Mouse (Mus musculus) limb, embryonic 12.5 days (tissue): ENCODE results near the gene Dcn. TPM values are rescaled to one million over a fixed set of nuclear protein-coding genes. Genes with fewer than 3 reads are reported as not detected.

ENCODE experiments used
- ATAC-seq: fragments of 200-750 bp; cut with Nextera tagmentation; 2 replicates; pipeline ENCODE4 v1.8.0; 2017; ENCODE audit warnings: low read depth, moderate TSS enrichment; ENCODE audit not compliant: insufficient number of reproducible peaks, insufficient read depth, low FRiP score, low TSS enrichment
- H3K27ac ChIP-seq: fragments of 300-500 bp; sonication (generic); 2 replicates; pipeline ENCODE4 v1.5.1; 2016; ENCODE audit warnings: mild to moderate bottlenecking, moderate library complexity
- H3K27me3 ChIP-seq: fragments of 300-500 bp; sonication (generic); 2 replicates; pipeline ENCODE4 v1.6.1; 2016; ENCODE audit warnings: mild to moderate bottlenecking, moderate library complexity
- H3K36me3 ChIP-seq: fragments of 300-500 bp; sonication (generic); 2 replicates; pipeline ENCODE4 v1.6.1; 2016; ENCODE audit warnings: mild to moderate bottlenecking, moderate library complexity
- H3K4me1 ChIP-seq: fragments of 300-500 bp; sonication (generic); replicated peaks from 2 replicates; pipeline ENCODE4 v1.6.1; 2016
- H3K4me2 ChIP-seq: fragments of 300-500 bp; sonication (generic); 2 replicates; pipeline ENCODE4 v1.6.1; 2016; ENCODE audit warnings: mild to moderate bottlenecking, moderate library complexity
- H3K4me3 ChIP-seq: fragments of 300-500 bp; sonication (generic); replicated peaks from 2 replicates; pipeline ENCODE4 v1.5.1; 2016; ENCODE audit warnings: mild to moderate bottlenecking
- H3K9ac ChIP-seq: fragments of 300-500 bp; sonication (generic); replicated peaks from 2 replicates; pipeline ENCODE4 v1.6.1; 2016; ENCODE audit warnings: mild to moderate bottlenecking, moderate library complexity
- H3K9me3 ChIP-seq: fragments of 300-500 bp; sonication (generic); 2 replicates; pipeline ENCODE4 v1.6.1; 2016; ENCODE audit warnings: mild to moderate bottlenecking, moderate library complexity
- WGBS: fragments of 180-500 bp; shearing (Covaris S2); methylation state at CpG from one replicate; pipeline ENCODE4 v1.1.7; 2016; 5-methylcytosine and 5-hydroxymethylcytosine counted together
- polyA plus RNA-seq: library from polyadenylated mRNA; unstranded; fragments of >200 nt; fragmentation: Nextera tagmentation; extraction: Ambion mirVana; gene quantifications from 2 replicates; pipeline ENCODE4 v1.2.1, GENCODE M21; 2016

Gene Dcn
- polyA plus RNA-seq, 1 experiment from 2014 or later: 51.8 TPM

- Histone ChIP-seq H3K9me3 (no peaks in the 10 kb centered on the region), H3K4me2 (no peak overlapping the region), H3K9ac (no peak overlapping the region), H3K4me3 (no peak overlapping the region), H3K27me3 (no peaks in the 10 kb centered on the region), H3K27ac (no peak overlapping the region), H3K36me3 (no peaks in the 10 kb centered on the region), H3K4me1 (peaks cover 35% of the 10 kb centered on the region)
- no peak for ATAC-seq
- WGBS: 73% methylated on average over 5 of the region's 5 CpGs
Observed at GRCm38 (mm10) chr10:97482150-97482549, 2.7 kb downstream of the Dcn start.

DNA sequence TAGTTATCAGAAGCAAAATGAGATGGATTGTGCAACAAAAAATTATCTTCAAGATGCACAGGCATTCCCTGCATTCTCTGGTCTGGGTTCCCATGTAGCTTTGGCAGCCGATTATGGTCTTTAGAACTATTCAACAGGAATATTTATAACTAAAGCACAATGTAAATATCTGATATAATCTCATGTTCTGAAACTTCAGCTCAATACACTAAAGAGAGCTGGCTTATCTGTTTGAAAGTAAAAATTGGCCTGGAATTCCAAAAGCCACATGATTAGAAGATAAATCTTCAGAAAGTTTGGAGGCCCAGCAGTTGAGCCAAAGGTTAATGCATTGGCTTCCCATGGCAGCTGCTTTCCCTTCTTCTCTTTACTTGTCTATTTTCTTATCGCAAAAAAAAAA is 4.6 kb downstream of the Dcn start:
- Histone ChIP-seq H3K27ac (no peak overlapping the region), H3K36me3 (no peaks in the 10 kb centered on the region), H3K9ac (no peak overlapping the region), H3K4me3 (no peak overlapping the region), H3K27me3 (no peaks in the 10 kb centered on the region), H3K4me1 (peaks cover 19% of the 10 kb centered on the region), H3K4me2 (no peak overlapping the region), H3K9me3 (no peaks in the 10 kb centered on the region)
- 84% methylated on average over 2 of the region's 2 CpGs for WGBS
- no peak for ATAC-seq

DNA sequence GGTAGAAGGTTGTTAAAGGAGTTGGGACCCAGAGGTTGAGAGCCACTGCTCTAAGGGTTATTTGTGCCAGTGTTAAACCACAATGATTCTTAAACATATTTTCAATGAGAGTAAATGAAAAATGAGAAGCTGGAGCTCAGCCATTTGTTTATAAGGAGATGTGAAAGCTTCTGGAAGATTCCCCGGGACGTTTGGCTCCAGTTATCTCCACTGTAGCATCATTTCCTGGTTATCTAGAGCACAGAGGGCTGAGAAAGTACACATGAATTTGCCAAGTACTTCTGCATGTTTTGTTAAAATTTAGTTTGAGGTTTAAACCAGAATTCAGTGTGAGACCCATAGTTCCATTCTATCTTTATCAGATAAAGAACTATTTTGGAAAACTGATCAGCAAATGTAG is 5.7 kb downstream of the Dcn start:
- H3K36me3 ChIP-seq: no peaks in the 10 kb centered on the region
- no peaks in the 10 kb centered on the region for H3K27me3 ChIP-seq
- H3K27ac ChIP-seq: no peak overlapping the region
- peaks cover 8% of the 10 kb centered on the region; the same call in 1 of the 2 replicates for H3K4me1 ChIP-seq
- no peaks in the 10 kb centered on the region for H3K9me3 ChIP-seq
- ATAC-seq: no peak
- H3K4me3 ChIP-seq: no peak overlapping the region
- H3K4me2 ChIP-seq: no peak overlapping the region
- no peak overlapping the region for H3K9ac ChIP-seq
- 83% methylated on average over 2 of the region's 2 CpGs for WGBS

- no peaks in the 10 kb centered on the region for H3K36me3 ChIP-seq
- no peak overlapping the region for H3K9ac ChIP-seq
- ATAC-seq: no peak
Observed at GRCm38 (mm10) chr10:97486085-97486484, 6.7 kb downstream of the Dcn start.

DNA sequence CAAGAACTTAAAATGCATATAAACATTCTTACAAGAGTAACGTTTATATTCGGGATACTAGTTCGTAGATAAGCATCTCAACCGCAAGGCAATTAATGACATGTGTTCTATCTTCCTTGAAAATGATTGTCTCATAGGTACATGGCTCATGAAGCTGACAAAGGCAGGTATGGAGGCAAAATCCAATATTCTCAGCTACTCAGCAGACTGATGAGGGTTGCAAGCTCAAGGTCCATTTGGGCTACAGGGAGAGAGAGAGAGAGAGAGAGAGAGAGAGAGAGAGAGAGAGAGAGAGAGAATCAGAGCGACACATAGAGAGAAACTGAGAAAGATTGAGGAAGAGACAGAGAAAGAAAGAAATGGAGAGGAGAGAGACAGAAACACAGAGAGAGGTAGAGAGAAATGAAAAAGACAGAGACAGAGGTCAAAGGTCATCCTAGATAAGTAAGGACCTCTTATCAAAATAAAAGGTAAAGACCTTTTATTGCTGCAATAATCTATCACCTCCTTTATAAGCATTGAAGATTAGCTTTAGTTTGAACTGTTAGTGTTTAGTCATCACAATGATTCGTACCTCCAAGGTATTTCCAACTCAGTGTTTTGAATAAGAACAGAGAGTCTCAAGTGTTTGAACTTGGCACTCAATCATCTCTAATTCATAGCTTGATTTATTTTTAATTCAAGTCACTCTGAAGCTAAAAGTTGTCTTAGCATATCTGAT is 8.0 kb downstream of the Dcn start:
- Histone ChIP-seq H3K4me3 (no peak overlapping the region), H3K27ac (no peak overlapping the region), H3K4me2 (no peak overlapping the region), H3K27me3 (no peaks in the 10 kb centered on the region), H3K9ac (no peak overlapping the region), H3K4me1 (no peaks in the 10 kb centered on the region), H3K36me3 (no peaks in the 10 kb centered on the region), H3K9me3 (no peaks in the 10 kb centered on the region)
- 88% methylated on average over 6 of the region's 6 CpGs for WGBS
- no peak for ATAC-seq

More at GRCm38 (mm10) chr10:97486085-97486484, 6.7 kb downstream of the Dcn start:
- Histone ChIP-seq H3K4me3 (no peak overlapping the region), H3K9me3 (no peaks in the 10 kb centered on the region), H3K27ac (no peak overlapping the region), H3K4me2 (no peak overlapping the region), H3K27me3 (no peaks in the 10 kb centered on the region), H3K4me1 (peaks cover 5% of the 10 kb centered on the region; the same call in 1 of the 2 replicates)

GRCm38 (mm10) chr10:97492367-97492980 is 13.1 kb downstream of the Dcn start:
- no peaks in the 10 kb centered on the region for H3K4me1 ChIP-seq
- no peak overlapping the region for H3K9ac ChIP-seq
- no peaks in the 10 kb centered on the region for H3K9me3 ChIP-seq
- H3K36me3 ChIP-seq: no peaks in the 10 kb centered on the region
- H3K4me2 ChIP-seq: no peak overlapping the region
- H3K27ac ChIP-seq: no peak overlapping the region
- 69% methylated on average over 4 of the region's 4 CpGs for WGBS
- H3K4me3 ChIP-seq: no peak overlapping the region
- no peak for ATAC-seq
- no peaks in the 10 kb centered on the region for H3K27me3 ChIP-seq

GRCm38 (mm10) chr10:97497646-97498045 is 18.2 kb downstream of the Dcn start:
- no peaks in the 10 kb centered on the region for H3K36me3 ChIP-seq
- ATAC-seq: no peak
- no peaks in the 10 kb centered on the region for H3K27me3 ChIP-seq
- WGBS: 54% methylated on average over 5 of the region's 5 CpGs
- no peaks in the 10 kb centered on the region for H3K9me3 ChIP-seq
- no peak overlapping the region for H3K9ac ChIP-seq
- H3K4me1 ChIP-seq: no peaks in the 10 kb centered on the region
- no peak overlapping the region for H3K4me3 ChIP-seq
- no peak overlapping the region for H3K27ac ChIP-seq
- no peak overlapping the region for H3K4me2 ChIP-seq

DNA sequence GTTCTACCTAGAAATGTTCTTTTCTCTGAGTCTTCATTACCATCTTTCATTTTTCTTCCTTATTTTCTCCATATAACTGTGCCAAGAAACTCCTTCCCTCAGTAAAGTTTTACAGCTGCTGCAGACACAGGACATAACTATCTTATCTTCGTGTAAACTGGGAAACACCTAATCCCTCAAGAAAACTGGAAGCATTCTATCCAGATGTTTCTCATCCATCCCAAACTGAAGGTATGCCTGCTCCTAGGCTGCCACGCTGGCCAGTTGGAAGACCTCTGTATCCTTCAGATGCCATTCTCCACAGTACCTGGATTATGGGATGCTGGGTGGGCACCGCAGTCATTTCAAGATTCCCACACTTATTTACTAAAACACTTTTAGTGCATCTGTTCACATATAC is 44.0 kb downstream of the Dcn start:
- Histone ChIP-seq H3K27ac (no peak overlapping the region), H3K4me2 (no peak overlapping the region), H3K9ac (no peak overlapping the region), H3K4me3 (no peak overlapping the region), H3K27me3 (no peaks in the 10 kb centered on the region), H3K4me1 (no peaks in the 10 kb centered on the region), H3K36me3 (no peaks in the 10 kb centered on the region), H3K9me3 (no peaks in the 10 kb centered on the region)
- 74% methylated on average over 3 of the region's 3 CpGs for WGBS
- ATAC-seq: no peak

DNA sequence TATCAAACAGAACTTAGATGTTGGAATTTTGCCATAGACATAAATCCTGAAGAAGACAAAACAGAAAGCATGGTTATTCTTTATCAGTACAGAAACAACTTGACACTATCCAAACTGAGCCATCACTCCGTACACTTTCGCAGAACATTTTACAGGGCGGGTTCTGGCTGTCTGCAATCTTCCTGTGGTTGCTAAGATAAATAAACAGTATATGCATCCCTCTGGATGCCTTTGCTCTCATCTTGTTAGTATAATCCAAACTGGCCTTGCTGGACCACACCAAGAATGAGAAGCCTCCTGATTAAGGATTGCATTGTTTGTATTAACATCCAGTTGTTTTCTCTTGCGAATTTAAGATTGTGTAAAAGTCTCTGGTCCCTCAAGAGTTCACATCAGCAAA is 56.3 kb downstream of the Dcn start:
- no peak overlapping the region for H3K9ac ChIP-seq
- H3K4me3 ChIP-seq: no peak overlapping the region
- no peaks in the 10 kb centered on the region for H3K4me1 ChIP-seq
- no peaks in the 10 kb centered on the region for H3K9me3 ChIP-seq
- no peaks in the 10 kb centered on the region for H3K36me3 ChIP-seq
- no peak overlapping the region for H3K4me2 ChIP-seq
- H3K27me3 ChIP-seq: no peaks in the 10 kb centered on the region
- 94% methylated on average over 4 of the region's 4 CpGs for WGBS
- H3K27ac ChIP-seq: no peak overlapping the region
- ATAC-seq: no peak

DNA sequence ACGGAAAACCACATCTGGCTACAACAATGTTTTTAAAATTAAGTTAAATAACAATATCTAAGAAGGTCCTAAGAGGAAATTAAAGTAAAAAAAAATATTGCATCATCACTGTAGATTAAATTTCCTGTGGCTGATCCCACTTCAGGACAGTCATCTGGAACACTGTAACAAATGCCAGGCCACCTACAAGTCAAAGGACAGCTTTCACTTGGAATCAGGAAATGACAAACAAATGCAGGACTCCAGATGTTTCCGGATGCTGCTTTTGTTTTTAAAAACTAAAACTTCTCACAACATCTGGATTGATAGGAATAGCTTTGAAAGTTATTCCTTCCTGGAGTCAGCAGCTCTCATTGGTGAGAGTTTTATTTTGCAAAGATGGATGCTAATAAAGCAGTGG is 57.5 kb downstream of the Dcn start:
- no peak overlapping the region for H3K4me2 ChIP-seq
- no peaks in the 10 kb centered on the region for H3K4me1 ChIP-seq
- 30% methylated on average over 2 of the region's 2 CpGs for WGBS
- H3K4me3 ChIP-seq: no peak overlapping the region
- no peak overlapping the region for H3K9ac ChIP-seq
- ATAC-seq: no peak
- H3K27ac ChIP-seq: peak overlapping the region; percentile 47; the same call in 1 of the 2 replicates
- no peaks in the 10 kb centered on the region for H3K27me3 ChIP-seq
- no peaks in the 10 kb centered on the region for H3K36me3 ChIP-seq
- no peaks in the 10 kb centered on the region for H3K9me3 ChIP-seq

DNA sequence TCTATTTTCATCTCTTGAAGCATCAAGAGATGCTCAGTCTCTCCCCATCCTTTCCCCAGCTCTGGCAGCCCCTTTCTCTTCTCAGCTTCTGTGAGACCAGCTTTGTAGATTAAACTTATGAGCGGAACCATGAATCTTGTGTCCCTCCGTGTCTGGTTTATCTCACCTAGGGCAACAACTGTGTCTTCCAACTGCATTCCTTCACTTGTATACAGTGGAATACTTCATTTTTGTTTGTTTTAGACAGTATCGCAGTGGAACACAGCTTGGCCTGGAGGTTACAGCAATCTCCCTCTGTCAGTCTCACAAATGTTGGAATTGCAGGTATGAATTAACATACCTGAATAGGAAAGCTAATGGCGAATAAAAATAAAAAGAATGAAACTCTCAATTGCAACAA is 58.8 kb downstream of the Dcn start:
- 91% methylated on average over 4 of the region's 4 CpGs for WGBS
- Histone ChIP-seq H3K36me3 (no peaks in the 10 kb centered on the region), H3K9me3 (no peaks in the 10 kb centered on the region), H3K9ac (no peak overlapping the region), H3K27ac (peak overlapping the region; percentile 47; the same call in 1 of the 2 replicates), H3K27me3 (no peaks in the 10 kb centered on the region), H3K4me3 (no peak overlapping the region), H3K4me2 (no peak overlapping the region), H3K4me1 (no peaks in the 10 kb centered on the region)
- no peak for ATAC-seq

DNA sequence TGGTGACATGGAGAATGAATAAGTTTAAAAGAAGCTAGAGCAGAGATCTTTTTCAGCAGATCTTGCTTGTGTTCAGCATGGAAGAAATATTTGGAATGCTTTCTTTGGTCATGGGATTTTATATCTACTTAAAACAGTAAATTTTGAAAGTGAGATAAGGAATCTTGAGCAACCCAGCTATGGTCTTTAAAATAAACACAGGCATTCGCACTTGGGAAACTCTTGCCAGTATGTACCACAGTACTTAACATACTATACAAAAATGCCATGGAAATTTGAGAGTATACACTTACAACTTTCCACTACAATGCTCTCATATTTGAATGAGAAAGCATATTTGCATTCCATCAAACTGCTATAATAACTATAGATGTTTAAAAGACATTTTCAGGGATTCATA is 68.3 kb downstream of the Dcn start:
- no peaks in the 10 kb centered on the region for H3K27me3 ChIP-seq
- no peak overlapping the region for H3K4me3 ChIP-seq
- no peak for ATAC-seq
- H3K9me3 ChIP-seq: no peaks in the 10 kb centered on the region
- no peak overlapping the region for H3K9ac ChIP-seq
- no peak overlapping the region for H3K27ac ChIP-seq
- no peaks in the 10 kb centered on the region for H3K36me3 ChIP-seq
- H3K4me1 ChIP-seq: no peaks in the 10 kb centered on the region
- H3K4me2 ChIP-seq: no peak overlapping the region
- 73% methylated on average over 1 of the region's 1 CpGs for WGBS
